Mouse (Mus musculus) hindbrain, embryonic 16.5 days (tissue): ENCODE results near the gene Synpo2. TPM values are rescaled to one million over a fixed set of nuclear protein-coding genes. Genes with fewer than 3 reads are reported as not detected.
A peak's percentile ranks its signal among the peaks of the same experiment; 100 is the strongest.

ENCODE experiments used
- ATAC-seq: fragments of 200-750 bp; cut with Nextera tagmentation; 2 replicates; pipeline ENCODE4 v1.8.0; 2017; ENCODE audit warnings: moderate TSS enrichment, moderate library complexity
- H3K27ac ChIP-seq: fragments of 300-500 bp; sonication (generic); 2 replicates; pipeline ENCODE4 v1.5.1; 2014; ENCODE audit warnings: low read depth, mild to moderate bottlenecking, control low read depth, low read length, moderate library complexity
- H3K27me3 ChIP-seq: fragments of 300-500 bp; sonication (generic); replicated peaks from 2 replicates; pipeline ENCODE4 v1.6.1; 2014; ENCODE audit warnings: low read length; ENCODE audit not compliant: control insufficient read depth, insufficient read depth
- H3K36me3 ChIP-seq: fragments of 300-500 bp; sonication (generic); 2 replicates; pipeline ENCODE4 v1.6.1; 2014; ENCODE audit warnings: mild to moderate bottlenecking, low read length, moderate library complexity, mixed read lengths; ENCODE audit not compliant: control insufficient read depth, insufficient read depth
- H3K4me1 ChIP-seq: fragments of 300-500 bp; sonication (generic); 2 replicates; pipeline ENCODE4 v1.6.1; 2014; ENCODE audit warnings: low read depth, low read length; ENCODE audit not compliant: control insufficient read depth, insufficient read depth
- H3K4me2 ChIP-seq: fragments of 300-500 bp; sonication (generic); 2 replicates; pipeline ENCODE4 v1.6.1; 2014; ENCODE audit warnings: mild to moderate bottlenecking, low read length, control low read depth, moderate library complexity
- H3K4me3 ChIP-seq: fragments of 300-500 bp; sonication (generic); 2 replicates; pipeline ENCODE4 v1.5.1; 2014; ENCODE audit warnings: mild to moderate bottlenecking, low read length, control low read depth, moderate library complexity
- H3K9ac ChIP-seq: fragments of 300-500 bp; sonication (generic); 2 replicates; pipeline ENCODE4 v1.6.1; 2014; ENCODE audit warnings: low read depth, mild to moderate bottlenecking, control low read depth, low read length, moderate library complexity
- H3K9me3 ChIP-seq: fragments of 300-500 bp; sonication (generic); 2 replicates; pipeline ENCODE4 v1.6.1; 2014; ENCODE audit warnings: mild to moderate bottlenecking, low read length, moderate library complexity; ENCODE audit not compliant: control insufficient read depth
- WGBS: fragments of 180-500 bp; shearing (Covaris S2); extraction: QIAGEN DNeasy Blood & Tissue Kit; methylation state at CpG from one replicate; pipeline ENCODE4 v1.1.7; 2014; 5-methylcytosine and 5-hydroxymethylcytosine counted together
- polyA plus RNA-seq: library from polyadenylated mRNA; unstranded; fragments of >200 nt; fragmentation: Nextera tagmentation; extraction: Ambion mirVana; gene quantifications from 2 replicates; pipeline ENCODE4 v1.2.1, GENCODE M21; 2015

The Synpo2 gene
- polyA plus RNA-seq, 1 experiment from 2014 or later = 0.99 TPM

DNA sequence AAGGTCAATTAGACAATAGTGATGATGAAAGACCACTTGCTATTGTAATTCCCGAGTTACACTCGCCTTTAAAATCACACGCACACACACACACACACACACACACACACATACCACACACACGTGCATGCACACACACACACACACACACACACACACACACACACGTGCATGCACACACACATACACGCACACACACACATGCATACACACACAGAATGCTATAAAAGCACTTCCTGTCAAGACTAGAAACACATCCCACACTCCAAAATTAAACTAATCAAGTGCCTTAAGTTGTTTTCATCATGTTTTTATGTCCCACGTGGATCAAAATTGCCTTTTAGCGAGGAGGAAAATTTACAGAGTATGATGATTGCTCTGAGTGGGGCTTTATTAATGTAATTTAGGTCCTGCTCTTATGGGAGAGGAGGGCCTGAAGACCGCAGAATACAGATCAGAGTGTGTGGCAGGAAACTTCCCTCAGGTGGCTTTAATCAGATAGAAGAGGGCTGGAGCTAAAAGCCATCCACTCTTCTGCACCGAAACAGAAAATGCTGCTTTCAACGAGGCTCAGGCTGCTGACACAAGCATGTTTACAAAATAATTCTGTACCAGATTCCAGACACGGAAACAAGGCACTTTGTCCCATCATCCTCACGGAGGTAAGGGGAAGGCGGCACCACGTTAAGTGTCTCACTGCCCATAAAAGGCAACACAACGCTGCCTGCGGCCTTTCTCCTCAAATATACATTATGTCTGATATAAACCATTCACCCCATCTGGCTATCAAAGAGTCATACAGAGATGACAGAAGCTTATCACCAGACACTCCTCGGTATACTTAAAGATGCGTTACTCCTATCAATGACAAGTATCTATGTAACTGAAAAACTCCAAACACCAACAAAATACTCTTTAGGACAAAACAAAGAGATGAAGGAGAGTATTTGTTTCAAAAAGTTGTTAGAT, 59.3 kb downstream of the Synpo2 start:
- Histone ChIP-seq H3K9ac (no peak overlapping the region), H3K4me3 (no peak overlapping the region), H3K4me1 (no peaks in the 10 kb centered on the region), H3K9me3 (no peaks in the 10 kb centered on the region), H3K36me3 (no peaks in the 10 kb centered on the region), H3K4me2 (no peak overlapping the region), H3K27ac (no peak overlapping the region), H3K27me3 (no peaks in the 10 kb centered on the region)
- WGBS = 79% methylated on average over 19 of the region's 19 CpGs
- no peak for ATAC-seq

DNA sequence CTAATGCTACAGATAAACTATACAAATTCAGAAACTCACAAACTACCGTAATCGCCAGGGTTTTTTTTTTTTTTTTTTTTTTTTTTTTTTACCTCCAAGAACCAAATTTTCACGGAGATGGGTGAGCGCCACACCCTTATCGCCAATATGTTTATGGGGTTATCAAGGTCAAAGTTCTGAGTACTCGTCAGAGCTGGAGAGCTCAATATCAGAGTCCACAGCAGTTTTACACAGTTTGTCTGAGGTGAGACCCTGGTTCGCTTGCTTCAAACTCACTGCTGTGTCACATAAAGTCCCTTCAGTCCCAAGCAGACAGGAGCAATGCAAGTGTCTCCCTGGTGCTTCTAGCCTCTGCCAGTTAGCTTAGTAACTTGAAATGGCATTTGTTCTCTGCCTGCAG, 60.8 kb downstream of the Synpo2 start:
- Histone ChIP-seq H3K9me3 (no peaks in the 10 kb centered on the region), H3K9ac (no peak overlapping the region), H3K4me1 (no peaks in the 10 kb centered on the region), H3K4me3 (no peak overlapping the region), H3K27me3 (no peaks in the 10 kb centered on the region), H3K36me3 (no peaks in the 10 kb centered on the region), H3K27ac (no peak overlapping the region), H3K4me2 (no peak overlapping the region)
- 93% methylated on average over 7 of the region's 7 CpGs for WGBS
- ATAC-seq = no peak

DNA sequence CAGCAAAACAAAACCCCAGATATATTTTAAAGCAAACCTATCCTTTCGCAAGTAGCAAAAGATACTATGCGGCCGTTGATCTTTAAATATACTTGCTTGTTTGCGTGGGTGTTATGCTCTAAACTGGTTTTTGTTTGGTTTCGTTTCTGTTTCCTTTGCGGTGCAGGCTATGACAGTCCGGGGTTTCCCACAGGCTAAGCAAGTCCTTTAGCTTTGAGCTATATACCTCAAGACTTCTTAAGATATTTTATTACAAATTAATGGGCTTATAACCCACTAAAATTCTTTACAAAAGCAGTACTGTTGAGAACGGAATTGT, 61.6 kb downstream of the Synpo2 start:
- ATAC-seq = no peak
- no peaks in the 10 kb centered on the region for H3K9me3 ChIP-seq
- no peak overlapping the region for H3K9ac ChIP-seq
- WGBS = 91% methylated on average over 8 of the region's 8 CpGs
- no peak overlapping the region for H3K4me2 ChIP-seq
- no peaks in the 10 kb centered on the region for H3K27me3 ChIP-seq
- no peak overlapping the region for H3K27ac ChIP-seq
- no peaks in the 10 kb centered on the region for H3K36me3 ChIP-seq
- no peaks in the 10 kb centered on the region for H3K4me1 ChIP-seq
- H3K4me3 ChIP-seq = no peak overlapping the region

DNA sequence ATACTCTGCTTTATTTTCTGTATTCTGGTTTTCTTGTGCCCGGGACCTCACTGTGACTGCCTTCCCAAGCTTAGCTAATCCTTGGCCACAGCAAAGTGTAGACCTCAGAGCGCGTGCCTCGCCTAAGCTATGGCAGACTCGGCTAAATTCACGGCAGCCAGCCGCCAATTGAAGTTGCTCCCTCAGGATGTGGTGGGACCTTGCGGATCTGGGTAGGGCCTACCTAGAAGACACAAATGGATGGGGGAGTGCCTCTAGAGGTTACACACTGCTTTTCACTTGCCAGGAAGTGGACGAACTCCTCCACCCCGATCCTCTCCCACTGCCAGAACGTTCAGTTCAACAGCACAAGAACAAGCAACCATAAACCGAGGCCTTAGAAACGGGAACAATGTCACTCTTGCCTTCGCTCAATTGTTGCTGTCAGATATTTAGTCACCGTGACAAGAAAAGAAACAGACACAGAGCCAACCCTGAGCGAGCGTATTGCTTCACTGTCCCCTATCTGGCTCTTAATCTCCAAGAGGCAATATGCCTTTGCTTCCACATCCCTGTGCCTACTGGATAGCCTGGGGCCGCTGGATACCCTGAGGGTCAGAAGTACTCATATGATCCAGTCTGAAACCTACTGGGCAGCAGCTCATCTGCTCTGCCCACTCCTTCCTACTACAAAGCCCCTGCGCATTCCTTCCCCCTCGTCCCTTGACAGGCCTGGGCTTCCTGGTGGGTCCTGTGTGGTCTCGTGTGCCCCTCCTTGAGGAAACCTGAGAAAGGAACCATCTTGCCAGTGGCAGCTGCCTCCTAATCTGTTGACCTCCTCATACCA, 62.2 kb downstream of the Synpo2 start:
- WGBS = 83% methylated on average over 21 of the region's 21 CpGs
- Histone ChIP-seq H3K4me1 (no peaks in the 10 kb centered on the region), H3K4me3 (no peak overlapping the region), H3K27ac (no peak overlapping the region), H3K36me3 (no peaks in the 10 kb centered on the region), H3K9ac (no peak overlapping the region), H3K9me3 (no peaks in the 10 kb centered on the region), H3K27me3 (no peaks in the 10 kb centered on the region), H3K4me2 (no peak overlapping the region)
- ATAC-seq = no peak

DNA sequence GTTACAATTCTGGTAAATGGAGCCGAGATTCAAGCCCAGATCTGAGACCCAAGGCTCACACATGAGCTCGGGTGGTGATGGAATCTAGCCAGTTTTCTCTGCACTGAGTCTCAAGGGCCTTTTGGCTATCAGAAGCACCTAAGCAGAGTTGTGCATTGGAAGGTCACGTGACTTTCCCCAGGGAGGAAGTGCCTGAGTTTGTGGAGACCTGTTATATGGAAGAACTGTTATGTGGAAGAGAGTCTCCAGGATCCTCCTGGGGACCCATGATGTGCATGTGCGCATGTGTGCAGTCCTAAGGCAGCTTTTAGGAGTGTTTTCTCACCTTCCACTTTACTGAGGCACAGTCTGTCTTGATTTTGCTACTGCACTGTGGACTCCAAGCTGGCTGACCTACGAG, 63.8 kb downstream of the Synpo2 start:
- no peaks in the 10 kb centered on the region for H3K36me3 ChIP-seq
- no peaks in the 10 kb centered on the region for H3K27me3 ChIP-seq
- 80% methylated on average over 5 of the region's 5 CpGs for WGBS
- H3K4me2 ChIP-seq = no peak overlapping the region
- H3K9ac ChIP-seq = no peak overlapping the region
- H3K27ac ChIP-seq = no peak overlapping the region
- no peaks in the 10 kb centered on the region for H3K4me1 ChIP-seq
- H3K9me3 ChIP-seq = no peaks in the 10 kb centered on the region
- ATAC-seq = no peak
- H3K4me3 ChIP-seq = no peak overlapping the region

DNA sequence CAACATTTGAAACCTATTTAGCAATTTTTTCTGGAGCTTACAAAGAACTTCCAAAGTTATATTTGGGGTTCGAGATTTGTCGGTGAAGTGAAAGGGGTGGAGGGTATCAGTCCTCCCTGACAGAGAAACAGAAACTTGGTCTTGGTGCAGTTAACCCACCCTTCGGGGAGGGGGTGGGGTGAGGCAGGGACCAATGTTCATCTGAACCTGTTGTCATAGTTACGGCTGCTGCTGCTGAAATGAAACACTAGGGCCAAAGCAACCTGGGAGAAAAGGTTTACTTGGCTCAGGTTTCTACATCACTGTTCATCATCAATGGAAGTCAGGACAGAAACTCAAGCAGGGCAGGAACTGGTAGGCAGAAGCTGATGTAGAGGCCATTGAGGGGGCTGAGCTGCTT, 66.6 kb downstream of the Synpo2 start:
- H3K4me3 ChIP-seq = no peak overlapping the region
- ATAC-seq = no peak
- H3K36me3 ChIP-seq = no peaks in the 10 kb centered on the region
- no peak overlapping the region for H3K27ac ChIP-seq
- no peak overlapping the region for H3K9ac ChIP-seq
- 77% methylated on average over 4 of the region's 4 CpGs for WGBS
- H3K27me3 ChIP-seq = no peaks in the 10 kb centered on the region
- no peaks in the 10 kb centered on the region for H3K4me1 ChIP-seq
- H3K4me2 ChIP-seq = no peak overlapping the region
- H3K9me3 ChIP-seq = no peaks in the 10 kb centered on the region

DNA sequence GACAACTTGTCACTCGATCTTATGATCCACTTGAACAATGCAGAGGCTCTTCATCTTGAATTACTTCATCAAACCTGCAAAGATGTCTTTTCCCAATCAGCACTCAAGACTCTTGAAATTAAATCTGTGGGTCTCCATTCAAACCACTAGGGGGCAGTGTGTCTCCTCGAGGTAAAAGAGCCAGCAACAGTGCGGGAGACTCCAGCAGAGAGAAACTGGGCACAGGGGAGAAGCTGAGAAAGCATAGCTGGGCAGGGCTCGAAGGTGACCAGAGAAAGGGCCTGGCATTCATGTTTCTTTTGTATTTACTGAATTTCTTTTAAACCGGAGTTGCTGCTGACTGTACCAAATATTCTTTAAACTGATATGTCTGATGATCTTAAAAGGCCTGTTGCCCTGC, 67.1 kb downstream of the Synpo2 start:
- no peak overlapping the region for H3K27ac ChIP-seq
- H3K27me3 ChIP-seq = no peaks in the 10 kb centered on the region
- 0 out of 2 replicates have a peak, but pooled peaks have one; percentile 48 for ATAC-seq
- no peaks in the 10 kb centered on the region for H3K36me3 ChIP-seq
- H3K4me3 ChIP-seq = no peak overlapping the region
- no peaks in the 10 kb centered on the region for H3K9me3 ChIP-seq
- H3K4me2 ChIP-seq = no peak overlapping the region
- no peaks in the 10 kb centered on the region for H3K4me1 ChIP-seq
- H3K9ac ChIP-seq = no peak overlapping the region
- 11% methylated on average over 5 of the region's 5 CpGs for WGBS

DNA sequence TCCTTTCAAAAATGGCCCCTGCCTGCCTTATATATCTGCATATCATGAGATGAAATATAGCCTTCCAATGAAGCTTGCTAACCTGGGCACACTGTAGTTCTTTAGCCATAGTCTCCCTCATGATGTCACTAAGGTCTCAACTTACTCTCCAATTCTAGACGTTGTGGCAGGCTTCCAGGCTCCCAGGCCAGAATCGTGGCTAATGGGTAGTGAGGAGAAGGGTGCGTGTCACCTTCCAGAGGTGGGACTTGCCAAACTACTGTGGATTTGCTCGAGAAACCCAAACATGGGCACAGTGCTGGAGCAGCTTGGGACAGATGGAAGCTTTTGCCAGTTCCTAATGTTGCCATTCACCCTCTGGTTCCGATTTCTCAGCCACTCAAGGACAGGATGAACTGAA, 69.5 kb downstream of the Synpo2 start:
- H3K4me1 ChIP-seq = no peaks in the 10 kb centered on the region
- 65% methylated on average over 5 of the region's 5 CpGs for WGBS
- no peak for ATAC-seq
- no peak overlapping the region for H3K9ac ChIP-seq
- H3K27me3 ChIP-seq = no peaks in the 10 kb centered on the region
- no peak overlapping the region for H3K4me3 ChIP-seq
- H3K4me2 ChIP-seq = no peak overlapping the region
- H3K9me3 ChIP-seq = no peaks in the 10 kb centered on the region
- H3K36me3 ChIP-seq = no peaks in the 10 kb centered on the region
- H3K27ac ChIP-seq = no peak overlapping the region

DNA sequence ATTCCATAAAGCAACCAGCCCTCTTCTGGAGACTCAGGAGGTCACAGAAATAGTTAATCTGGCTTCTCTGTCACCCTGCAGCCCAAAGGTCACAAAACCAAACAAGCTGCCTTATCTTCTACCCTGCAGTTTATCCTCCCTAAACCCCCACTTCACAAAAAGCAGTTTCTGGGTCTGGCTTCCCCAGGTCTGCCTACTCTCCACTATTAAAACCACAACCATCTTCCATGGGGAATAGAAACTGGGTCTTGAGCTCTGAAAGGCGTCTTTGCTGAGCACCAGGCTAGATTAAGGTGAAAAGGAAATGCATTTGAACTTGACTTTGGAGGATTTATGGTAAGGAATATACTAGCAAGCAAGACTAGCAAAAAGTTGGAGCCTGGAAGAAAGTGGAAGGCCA, 71.8 kb downstream of the Synpo2 start:
- ATAC-seq = no peak

More for the DNA sequence above, 71.8 kb downstream of the Synpo2 start:
- Histone ChIP-seq H3K9me3 (no peaks in the 10 kb centered on the region), H3K4me1 (no peaks in the 10 kb centered on the region), H3K27me3 (no peaks in the 10 kb centered on the region), H3K36me3 (no peaks in the 10 kb centered on the region), H3K27ac (no peak overlapping the region), H3K4me2 (no peak overlapping the region), H3K9ac (no peak overlapping the region), H3K4me3 (no peak overlapping the region)
- WGBS = 73% methylated on average over 1 of the region's 1 CpGs
